Mouse (Mus musculus): ENCODE measurements around the gene Znhit2. TPM values are rescaled to one million over a fixed set of nuclear protein-coding genes. Genes with fewer than 3 reads are reported as not detected.

The Znhit2 gene
- polyA plus RNA-seq, 1 experiment: 38.5 TPM

DNA sequence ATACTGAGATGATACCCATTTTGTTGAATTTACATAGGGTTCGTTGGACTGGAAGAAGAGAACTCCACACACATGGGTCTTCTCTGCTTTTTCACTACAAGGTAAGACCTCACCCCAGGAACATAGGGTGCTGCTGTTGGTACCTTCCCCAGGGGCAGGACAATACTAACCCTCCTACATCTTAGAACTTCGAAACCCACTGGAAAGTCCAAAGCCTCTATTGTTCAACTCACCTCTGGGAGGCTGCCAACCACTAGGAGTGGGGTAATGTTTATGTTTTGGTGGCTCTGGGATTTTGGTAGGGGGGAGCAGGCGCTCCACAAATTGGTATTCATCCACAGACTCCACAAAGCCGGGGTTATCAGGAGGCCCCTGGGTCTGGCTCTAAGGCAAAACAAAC is 4.3 kb upstream of the Znhit2 start:
- TF ChIP-seq POLR2A (IDR thresholded peaks at IDR 0.05; ENCODE audit: low read depth, low read length): no peak
- no peak for TF ChIP-seq CTCF (IDR thresholded peaks at IDR 0.05; ENCODE audit: extremely low read depth, insufficient read depth, insufficient read length, insufficient replicate concordance)
- Histone ChIP-seq H3K27me3 (ENCODE audit: control insufficient read depth, insufficient read depth, low read length) (no peaks in the 10 kb centered on the region), H3K27ac (ENCODE audit: insufficient read depth, low read length) (no peak overlapping the region), H3K36me3 (ENCODE audit: control insufficient read depth, insufficient read depth, low read length) (peaks cover 37% of the 10 kb centered on the region), H3K4me1 (ENCODE audit: control insufficient read depth, insufficient read depth, insufficient read length) (no peaks in the 10 kb centered on the region; the same call in 1 of the 2 replicates), H3K4me3 (ENCODE audit: extremely low read depth, insufficient read depth, insufficient read length) (peak overlapping the region; percentile 94; the same call in 1 of the 2 replicates)
- no peak for DNase-seq (ENCODE audit: low read depth in 1 of 2, low spot score in 2 of 2)
- 55% methylated on average over 4 of the region's 4 CpGs for WGBS

DNA sequence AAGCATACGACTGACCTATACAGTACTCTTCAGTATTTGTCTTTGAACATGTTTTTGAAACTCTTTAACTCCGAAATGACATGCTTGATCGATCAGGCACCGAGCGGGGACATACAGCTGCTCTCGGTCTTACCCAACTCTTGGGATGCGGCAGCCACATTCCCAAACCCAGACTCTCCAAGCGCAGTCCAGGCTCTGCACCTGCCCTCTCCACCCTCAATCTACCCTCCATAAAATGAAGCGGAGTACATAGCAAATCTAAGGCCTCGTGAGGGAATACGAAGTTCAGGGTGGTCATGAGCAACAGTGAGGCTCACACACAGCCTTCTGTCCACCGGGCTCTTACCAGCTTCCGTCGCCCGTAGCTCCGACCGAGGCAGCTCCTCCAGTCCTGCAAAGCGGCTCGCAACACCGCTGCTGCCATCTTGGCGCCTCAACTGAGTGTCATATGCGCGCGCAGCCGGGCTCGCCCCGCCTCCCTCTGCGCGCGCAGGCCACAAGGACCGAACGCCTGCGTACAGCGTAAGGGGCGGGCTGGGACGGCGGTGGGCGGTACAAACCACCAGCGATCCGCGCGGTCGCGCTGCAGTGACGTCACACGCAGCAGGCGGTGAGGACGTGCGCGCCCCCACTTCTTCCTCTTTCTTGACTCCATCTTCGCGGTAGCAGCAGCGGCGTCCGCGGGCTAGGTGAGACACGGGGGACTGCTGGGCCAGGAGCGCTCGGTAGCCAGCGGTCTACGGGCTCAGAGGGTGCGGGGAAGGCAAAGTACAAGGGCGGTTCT is 3.5 kb upstream of the Znhit2 start, which contains the start of the genes Mrpl49 and Fau:
Gene Mrpl49 (minus strand): TSS at position 473 of the 784 bp plus-strand sequence.
Gene Fau (plus strand): TSS at position 532 of the 784 bp plus-strand sequence.
- Histone ChIP-seq H3K36me3 (ENCODE audit: control insufficient read depth, insufficient read depth, low read length) (peaks cover 29% of the 10 kb centered on the region), H3K27me3 (ENCODE audit: control insufficient read depth, insufficient read depth, low read length) (no peaks in the 10 kb centered on the region), H3K4me3 (ENCODE audit: extremely low read depth, insufficient read depth, insufficient read length) (peak within 1 kb of the TSS; percentile 94), H3K27ac (ENCODE audit: insufficient read depth, low read length) (peak within 1 kb of the TSS; percentile 81), H3K4me1 (ENCODE audit: control insufficient read depth, insufficient read depth, insufficient read length) (peaks cover 4% of the 10 kb centered on the region; the same call in 1 of the 2 replicates)
- DNase-seq (ENCODE audit: low read depth in 1 of 2, low spot score in 2 of 2): peak; percentile 95 to 99
- under 1% methylated on average over 63 of the region's 63 CpGs for WGBS
- TF ChIP-seq CTCF (IDR thresholded peaks at IDR 0.05; ENCODE audit: extremely low read depth, insufficient read depth, insufficient read length, insufficient replicate concordance) (no peak), POLR2A (IDR thresholded peaks at IDR 0.05; ENCODE audit: low read depth, low read length) (peak; percentile 78)

DNA sequence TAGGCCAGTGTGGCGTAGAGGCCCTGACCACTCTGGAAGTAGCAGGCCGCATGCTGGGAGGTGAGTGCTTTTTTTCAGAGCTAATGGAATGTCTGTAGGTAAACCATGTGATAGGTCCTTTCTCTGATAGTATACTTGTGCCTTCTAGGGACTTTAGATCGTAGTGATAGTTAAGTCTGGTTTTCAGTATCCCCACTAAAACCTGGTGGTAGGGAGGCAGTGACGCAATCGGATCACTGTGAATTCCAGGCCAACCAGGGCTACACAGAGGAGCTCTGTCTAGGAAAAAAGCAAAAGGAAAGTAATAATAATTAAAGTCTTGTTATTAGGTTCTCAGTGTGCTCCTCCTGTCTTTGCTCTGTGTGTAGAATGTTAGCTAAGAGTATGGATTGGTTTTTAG is 2.5 kb upstream of the Znhit2 start:
- Histone ChIP-seq H3K36me3 (ENCODE audit: control insufficient read depth, insufficient read depth, low read length) (peaks cover 20% of the 10 kb centered on the region), H3K4me3 (ENCODE audit: extremely low read depth, insufficient read depth, insufficient read length) (peak overlapping the region; percentile 90; the same call in 1 of the 2 replicates), H3K27ac (ENCODE audit: insufficient read depth, low read length) (no peak overlapping the region), H3K27me3 (ENCODE audit: control insufficient read depth, insufficient read depth, low read length) (no peaks in the 10 kb centered on the region), H3K4me1 (ENCODE audit: control insufficient read depth, insufficient read depth, insufficient read length) (peaks cover 6% of the 10 kb centered on the region; the same call in 1 of the 2 replicates)
- DNase-seq (ENCODE audit: low read depth in 1 of 2, low spot score in 2 of 2): no peak
- TF ChIP-seq CTCF (IDR thresholded peaks at IDR 0.05; ENCODE audit: extremely low read depth, insufficient read depth, insufficient read length, insufficient replicate concordance): no peak
- no peak for TF ChIP-seq POLR2A (IDR thresholded peaks at IDR 0.05; ENCODE audit: low read depth, low read length)
- 33% methylated on average over 5 of the region's 5 CpGs for WGBS

DNA sequence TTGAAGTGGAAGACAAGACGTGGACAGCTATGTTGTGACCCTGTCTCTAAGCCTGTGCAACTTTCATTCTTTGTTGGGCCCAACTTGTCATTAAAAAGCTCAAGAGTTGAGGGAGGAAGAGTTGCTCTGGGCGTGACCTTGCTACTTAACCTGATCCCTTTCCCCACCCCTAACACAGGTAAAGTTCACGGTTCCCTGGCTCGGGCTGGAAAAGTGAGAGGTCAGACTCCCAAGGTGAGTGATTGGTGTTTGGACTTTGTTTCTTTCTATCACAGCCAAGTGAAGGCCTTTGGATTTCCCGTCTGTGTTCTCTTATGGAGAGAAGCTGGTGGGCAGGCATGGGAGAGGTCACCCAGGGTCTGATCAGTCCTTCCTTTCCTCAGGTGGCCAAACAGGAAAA is 2.0 kb upstream of the Znhit2 start:
- TF ChIP-seq POLR2A (IDR thresholded peaks at IDR 0.05; ENCODE audit: low read depth, low read length): no peak
- TF ChIP-seq CTCF (IDR thresholded peaks at IDR 0.05; ENCODE audit: extremely low read depth, insufficient read depth, insufficient read length, insufficient replicate concordance): no peak
- no peak overlapping the region for H3K4me3 ChIP-seq (ENCODE audit: extremely low read depth, insufficient read depth, insufficient read length)
- H3K27ac ChIP-seq (ENCODE audit: insufficient read depth, low read length): no peak overlapping the region
- H3K36me3 ChIP-seq (ENCODE audit: control insufficient read depth, insufficient read depth, low read length): peaks cover 15% of the 10 kb centered on the region
- DNase-seq (ENCODE audit: low read depth in 1 of 2, low spot score in 2 of 2): no peak
- H3K4me1 ChIP-seq (ENCODE audit: control insufficient read depth, insufficient read depth, insufficient read length): peaks cover 6% of the 10 kb centered on the region; the same call in 1 of the 2 replicates
- WGBS: 88% methylated on average over 5 of the region's 5 CpGs
- H3K27me3 ChIP-seq (ENCODE audit: control insufficient read depth, insufficient read depth, low read length): no peaks in the 10 kb centered on the region

DNA sequence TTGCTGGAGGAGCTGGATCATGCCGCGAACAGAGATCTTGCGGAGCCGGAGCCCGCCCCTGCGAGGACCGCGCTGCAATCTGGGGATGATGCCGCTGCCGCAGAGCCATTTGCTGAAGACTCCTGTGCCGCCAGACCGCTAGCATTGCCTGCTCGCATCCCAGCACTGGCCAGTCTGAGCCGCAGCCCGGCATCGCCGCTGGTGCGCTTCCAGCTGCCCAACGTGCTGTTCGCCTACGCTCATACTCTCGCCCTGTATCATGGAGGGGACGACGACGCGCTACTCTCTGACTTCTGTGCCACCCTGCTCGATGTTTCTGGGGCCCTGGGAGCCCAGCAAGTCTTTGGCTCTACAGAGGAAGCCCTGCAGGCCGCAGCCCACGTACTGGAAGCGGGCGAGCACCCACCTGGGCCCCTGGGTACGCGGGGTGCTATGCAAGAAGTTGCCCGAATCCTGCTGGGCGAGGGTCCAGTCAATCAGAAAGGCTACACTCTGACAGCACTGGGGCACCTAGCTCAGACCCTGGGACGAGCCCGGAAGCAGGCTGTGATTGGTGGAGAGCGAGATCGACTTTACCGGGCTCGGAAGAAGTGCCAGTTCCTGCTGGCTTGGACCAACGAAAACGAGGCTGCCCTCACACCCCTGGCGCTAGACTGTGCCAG is 780 bp downstream of the Znhit2 start:
- TF ChIP-seq POLR2A (IDR thresholded peaks at IDR 0.05; ENCODE audit: low read depth, low read length) (no peak), CTCF (IDR thresholded peaks at IDR 0.05; ENCODE audit: extremely low read depth, insufficient read depth, insufficient read length, insufficient replicate concordance) (no peak)
- under 1% methylated on average over 44 of the region's 44 CpGs for WGBS
- no peaks in the 10 kb centered on the region for H3K27me3 ChIP-seq (ENCODE audit: control insufficient read depth, insufficient read depth, low read length)
- H3K4me3 ChIP-seq (ENCODE audit: extremely low read depth, insufficient read depth, insufficient read length): peak overlapping the region; percentile 96
- H3K4me1 ChIP-seq (ENCODE audit: control insufficient read depth, insufficient read depth, insufficient read length): peaks cover 8% of the 10 kb centered on the region; the same call in 1 of the 2 replicates
- peaks cover 4% of the 10 kb centered on the region for H3K36me3 ChIP-seq (ENCODE audit: control insufficient read depth, insufficient read depth, low read length)
- peak in 1 of 2 experiments; percentile 69 for DNase-seq (ENCODE audit: low read depth in 1 of 2, low spot score in 2 of 2)
- peak overlapping the region; percentile 89 for H3K27ac ChIP-seq (ENCODE audit: insufficient read depth, low read length)

DNA sequence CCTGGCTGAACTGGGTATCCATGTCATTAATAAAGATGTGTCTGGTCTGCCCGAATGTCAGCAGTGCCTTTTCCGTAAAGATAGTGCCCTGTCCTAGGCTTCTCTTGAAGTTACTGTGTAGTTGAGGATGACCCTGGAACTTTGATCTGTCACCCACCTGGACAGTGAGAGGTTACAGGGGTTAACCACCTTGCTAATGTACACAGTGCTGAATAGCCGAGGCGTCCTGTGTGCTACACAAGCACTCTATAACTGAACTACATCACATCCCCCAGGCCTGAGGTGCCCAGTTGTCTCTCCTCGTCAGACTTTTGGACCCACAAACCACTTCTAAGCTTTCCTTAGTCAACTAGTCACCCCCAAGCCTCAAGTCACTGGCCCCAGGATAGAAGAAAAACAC is 1.4 kb downstream of the Znhit2 start:
- H3K27ac ChIP-seq (ENCODE audit: insufficient read depth, low read length): peak overlapping the region; percentile 89
- 45% methylated on average over 5 of the region's 5 CpGs for WGBS

More for the DNA sequence above, 1.4 kb downstream of the Znhit2 start:
- H3K36me3 ChIP-seq (ENCODE audit: control insufficient read depth, insufficient read depth, low read length): peaks cover 4% of the 10 kb centered on the region
- H3K4me1 ChIP-seq (ENCODE audit: control insufficient read depth, insufficient read depth, insufficient read length): peaks cover 9% of the 10 kb centered on the region; the same call in 1 of the 2 replicates
- no peaks in the 10 kb centered on the region for H3K27me3 ChIP-seq (ENCODE audit: control insufficient read depth, insufficient read depth, low read length)
- H3K4me3 ChIP-seq (ENCODE audit: extremely low read depth, insufficient read depth, insufficient read length): peak overlapping the region; percentile 96
- no peak for DNase-seq (ENCODE audit: low read depth in 1 of 2, low spot score in 2 of 2)
- TF ChIP-seq POLR2A (IDR thresholded peaks at IDR 0.05; ENCODE audit: low read depth, low read length) (no peak), CTCF (IDR thresholded peaks at IDR 0.05; ENCODE audit: extremely low read depth, insufficient read depth, insufficient read length, insufficient replicate concordance) (no peak)
